Mouse (Mus musculus) frontal cortex, postnatal 25 days (tissue): ENCODE measurements at regions not wholly inside any gene's neighbourhood (a gene's known extent, or its start where the extent isn't known, plus 50 kb on each side); places are given as distances from the start of the nearest gene placed in this dataset.

Experiments
- DNase-seq, 2 experiments: peaks; one replicate each; pipeline ENCODE4 v3.0.0; 2022; ENCODE audit warnings: low spot score in 2 of 2

DNA sequence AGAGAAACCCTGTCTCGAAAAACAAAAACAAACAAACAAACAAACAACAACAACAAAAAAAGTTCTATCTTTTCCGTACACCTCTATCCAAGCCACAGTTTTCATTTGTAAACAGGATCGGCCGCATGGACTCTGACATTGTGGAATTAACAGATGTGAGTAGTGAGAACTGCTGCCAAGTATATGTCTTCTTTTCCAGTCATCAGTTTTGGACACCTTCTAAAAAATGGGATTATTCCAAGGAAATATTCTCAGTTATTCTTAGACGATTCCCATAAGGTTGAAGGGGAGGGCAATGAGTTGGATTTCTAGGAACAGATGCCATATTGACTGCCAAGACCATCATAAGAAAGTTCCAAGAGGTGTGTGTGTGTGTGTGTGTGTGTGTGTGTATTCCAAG is 891.2 kb upstream of the Lrrc6 start:
- DNase-seq, result no peak

DNA sequence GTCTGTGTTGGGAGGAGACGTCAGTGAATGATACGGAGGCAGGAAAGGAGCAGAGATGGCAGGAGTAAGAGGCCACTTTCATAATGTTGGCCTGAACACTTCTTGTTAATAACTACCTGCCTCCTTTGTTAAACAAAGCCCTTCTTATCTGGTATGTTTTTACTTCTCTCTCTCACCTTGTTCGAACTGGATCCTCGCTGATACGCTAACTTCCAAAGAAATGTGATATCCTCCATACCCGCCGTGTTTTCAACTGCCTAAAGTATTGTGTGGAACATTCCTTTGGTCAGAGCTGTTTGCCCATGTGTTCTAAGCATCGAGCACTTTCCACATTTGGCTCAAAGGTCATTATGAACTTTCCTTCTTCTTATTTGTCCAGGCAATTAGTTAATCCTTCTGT is 887.8 kb upstream of the Lrrc6 start:
- no peak for DNase-seq

DNA sequence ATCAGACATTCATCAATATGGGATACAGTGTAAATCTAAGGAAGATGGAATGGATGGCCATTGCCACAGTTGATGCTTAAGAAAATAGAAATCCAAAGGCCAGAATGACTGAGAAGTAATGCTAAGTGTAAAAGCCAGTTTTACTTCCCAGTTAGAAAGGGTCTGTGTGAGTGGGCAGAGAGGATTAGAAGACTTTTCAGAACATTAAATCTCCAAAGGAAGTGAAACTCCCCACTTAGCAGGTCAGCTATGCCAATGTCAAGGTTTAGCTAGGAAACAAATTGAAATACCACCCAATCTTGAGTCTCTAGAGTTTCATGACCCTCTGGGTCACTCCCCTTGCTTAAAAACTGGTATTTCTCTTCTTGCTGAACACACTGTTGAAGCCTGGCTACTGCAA is 886.2 kb upstream of the Lrrc6 start:
- no peak for DNase-seq

DNA sequence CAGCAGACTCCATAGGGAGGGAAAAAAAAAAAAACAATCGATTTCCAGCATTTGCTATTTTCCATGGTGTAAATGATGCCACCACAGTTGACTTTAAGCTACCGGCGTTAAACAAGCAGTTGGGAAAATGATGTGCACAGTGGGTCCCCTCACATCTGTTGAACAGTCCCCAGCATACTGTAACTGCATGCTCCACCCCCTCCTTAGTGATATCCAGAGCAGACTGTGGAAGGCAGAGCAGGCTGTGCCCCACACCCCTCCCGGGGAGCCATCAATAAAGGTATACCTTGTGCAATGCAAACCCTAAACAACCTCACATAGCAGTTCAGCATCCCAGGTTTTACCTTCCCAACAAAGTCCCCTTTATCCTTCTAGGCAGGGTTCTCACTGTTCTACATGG is 872.9 kb upstream of the Lrrc6 start:
- DNase-seq, result no peak

DNA sequence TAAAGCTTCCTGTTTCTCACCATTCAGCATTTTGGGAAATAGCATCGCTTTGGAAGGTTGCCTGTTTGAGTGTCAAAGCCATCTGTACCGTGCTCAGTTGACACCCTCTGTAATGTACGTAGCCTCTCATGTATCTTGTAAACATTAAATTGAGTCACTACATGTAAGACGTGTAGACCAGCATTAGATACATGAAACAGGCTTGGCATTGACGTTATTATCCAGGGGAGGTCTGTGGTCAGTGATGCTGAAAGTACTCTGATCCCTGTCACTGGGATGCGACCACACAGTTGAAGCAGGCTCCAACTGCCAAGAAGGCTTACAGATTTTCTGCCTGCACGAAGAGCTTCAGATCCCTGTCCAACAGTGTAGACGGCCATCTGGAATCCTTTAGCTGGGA is 872.3 kb upstream of the Lrrc6 start:
- DNase-seq, result no peak

DNA sequence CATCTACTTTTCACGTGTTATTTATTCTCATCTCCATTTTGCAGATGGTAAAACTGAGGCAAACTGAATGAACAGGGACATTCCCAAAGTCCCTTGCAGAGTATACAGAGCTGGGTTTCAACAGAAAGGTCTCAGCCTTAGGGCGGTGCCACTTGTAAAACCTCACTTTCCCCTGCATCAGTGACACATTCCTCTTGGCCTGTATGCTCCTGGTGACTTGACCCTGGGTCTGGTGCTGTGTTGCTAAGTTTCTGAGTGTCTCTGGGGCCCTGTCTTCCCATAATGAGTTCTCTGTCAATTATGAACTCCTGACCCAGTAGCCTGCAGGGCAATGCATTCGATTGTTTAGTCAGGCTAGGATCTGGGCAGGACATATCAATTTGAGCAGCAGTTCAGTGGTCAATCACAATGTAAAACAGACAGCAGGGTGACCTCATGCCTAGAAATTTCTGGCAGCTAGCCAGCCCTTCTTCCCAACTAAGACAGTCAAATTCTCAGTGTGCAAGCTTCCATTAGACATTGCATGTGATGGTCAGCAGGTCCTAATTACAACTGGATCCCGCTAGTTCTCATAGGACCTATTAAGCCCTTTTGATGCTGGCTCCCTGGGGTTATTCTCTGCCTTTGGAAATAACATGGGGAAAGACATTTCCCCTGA is 863.5 kb upstream of the Lrrc6 start:
- no peak for DNase-seq

DNA sequence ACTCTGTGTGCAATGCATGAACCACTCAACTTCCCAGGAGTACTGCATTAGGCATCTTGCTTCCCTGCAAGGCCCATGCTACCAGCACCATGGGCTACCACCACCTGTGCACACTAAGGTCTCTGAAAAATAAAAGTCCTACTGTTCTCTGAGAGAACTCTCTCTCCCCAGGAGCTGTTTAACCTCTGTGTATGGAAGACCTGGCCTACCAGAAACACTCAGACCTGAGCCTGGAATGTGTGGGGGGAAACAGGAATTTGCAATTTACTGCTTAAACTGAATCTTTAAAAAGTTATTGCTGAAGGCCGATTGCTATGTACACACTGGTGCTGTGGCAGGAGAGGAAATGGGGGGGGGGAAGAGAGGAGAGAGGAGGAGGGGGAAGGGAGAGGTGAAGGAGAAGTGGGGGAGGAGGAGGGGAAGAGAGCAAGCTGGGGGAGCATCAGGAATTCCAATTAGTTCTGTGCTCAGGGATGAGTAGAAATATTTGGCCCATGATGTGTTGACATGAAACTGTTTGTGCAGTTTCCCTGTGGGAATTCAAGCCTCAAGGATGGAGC is 860.4 kb upstream of the Lrrc6 start:
- no peak for DNase-seq

DNA sequence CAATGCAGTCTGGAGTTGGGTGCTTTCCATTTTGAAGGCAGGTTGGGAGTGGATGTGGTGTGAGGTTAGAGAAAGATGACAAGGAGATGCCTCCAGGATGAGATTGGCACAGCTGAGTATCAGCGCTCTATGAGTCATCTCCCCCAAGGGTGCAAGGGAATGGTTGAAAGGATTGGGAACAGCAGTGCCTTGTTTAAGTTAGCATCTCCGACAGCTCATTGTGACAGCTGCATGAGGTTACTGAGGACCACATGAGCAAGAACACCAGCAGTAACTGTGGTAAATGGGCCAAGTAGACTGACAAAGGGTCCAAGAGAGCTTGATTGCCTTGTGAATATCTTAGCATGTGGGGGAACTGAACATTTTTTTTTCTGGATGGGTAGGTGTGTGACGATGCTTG is 857.2 kb upstream of the Lrrc6 start:
- DNase-seq, result no peak

DNA sequence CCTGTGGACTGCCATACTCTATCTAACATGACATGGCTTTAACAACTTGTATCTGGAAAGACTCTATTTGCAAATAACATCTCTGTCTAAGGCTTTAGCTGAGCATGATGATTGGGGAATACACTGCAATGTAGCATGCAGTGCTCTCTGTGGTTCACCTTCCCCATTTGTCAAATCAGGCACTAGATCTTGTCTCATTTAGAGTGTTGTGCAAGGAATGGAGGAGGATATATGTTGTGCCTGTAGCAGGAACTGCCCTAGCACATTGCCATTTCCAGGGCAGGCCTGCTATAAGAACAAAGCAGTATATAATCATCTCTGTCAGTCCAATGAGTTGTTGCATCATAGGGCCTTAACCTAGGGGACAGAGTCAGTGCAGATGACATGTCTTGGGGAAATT is 854.6 kb upstream of the Lrrc6 start:
- DNase-seq, result no peak

DNA sequence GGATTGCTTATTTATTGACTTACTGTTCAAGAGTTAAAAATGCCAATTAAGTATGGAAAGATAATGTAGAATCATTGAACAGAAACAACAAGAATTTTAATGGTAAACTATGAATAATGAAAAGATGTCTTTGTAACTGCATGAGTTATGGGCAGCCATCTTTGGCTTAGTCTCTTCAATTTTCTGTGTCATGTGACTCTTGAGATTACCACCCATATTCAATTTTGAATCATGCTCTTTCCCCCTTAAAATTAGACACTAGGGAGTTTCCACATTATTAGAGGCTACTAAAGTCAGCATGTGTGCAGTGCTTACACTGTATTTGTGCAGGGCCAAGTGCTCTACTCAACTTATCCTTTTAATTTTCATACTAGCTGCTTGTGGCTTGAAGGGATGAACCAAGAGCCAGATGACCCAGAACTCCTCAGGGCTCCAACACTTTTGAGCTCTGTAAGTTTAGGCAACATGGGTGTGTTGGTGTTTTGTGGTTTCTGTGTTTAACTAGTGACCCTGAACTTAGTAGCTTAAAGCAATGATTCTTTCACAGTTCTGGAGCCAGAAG is 854.0 kb upstream of the Lrrc6 start:
- no peak for DNase-seq

DNA sequence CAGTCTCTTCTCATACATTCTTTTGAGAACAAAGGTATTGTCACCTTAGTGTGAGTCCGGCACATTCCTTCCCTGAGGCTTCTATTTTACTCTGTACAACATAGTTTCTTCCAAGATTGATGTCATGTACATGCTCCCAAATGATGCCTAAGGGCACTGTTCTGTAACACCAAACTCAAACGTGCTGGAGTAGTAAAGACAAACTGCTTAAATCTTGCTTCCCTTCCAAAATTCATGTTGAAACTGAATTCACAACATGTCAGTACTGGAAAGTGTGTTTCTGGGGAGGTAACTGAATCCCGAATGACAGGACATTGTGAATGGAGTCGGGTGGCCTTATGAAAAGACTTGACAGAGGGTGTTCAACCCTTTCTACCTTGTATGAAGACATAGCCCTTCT is 848.8 kb upstream of the Lrrc6 start:
- no peak for DNase-seq

DNA sequence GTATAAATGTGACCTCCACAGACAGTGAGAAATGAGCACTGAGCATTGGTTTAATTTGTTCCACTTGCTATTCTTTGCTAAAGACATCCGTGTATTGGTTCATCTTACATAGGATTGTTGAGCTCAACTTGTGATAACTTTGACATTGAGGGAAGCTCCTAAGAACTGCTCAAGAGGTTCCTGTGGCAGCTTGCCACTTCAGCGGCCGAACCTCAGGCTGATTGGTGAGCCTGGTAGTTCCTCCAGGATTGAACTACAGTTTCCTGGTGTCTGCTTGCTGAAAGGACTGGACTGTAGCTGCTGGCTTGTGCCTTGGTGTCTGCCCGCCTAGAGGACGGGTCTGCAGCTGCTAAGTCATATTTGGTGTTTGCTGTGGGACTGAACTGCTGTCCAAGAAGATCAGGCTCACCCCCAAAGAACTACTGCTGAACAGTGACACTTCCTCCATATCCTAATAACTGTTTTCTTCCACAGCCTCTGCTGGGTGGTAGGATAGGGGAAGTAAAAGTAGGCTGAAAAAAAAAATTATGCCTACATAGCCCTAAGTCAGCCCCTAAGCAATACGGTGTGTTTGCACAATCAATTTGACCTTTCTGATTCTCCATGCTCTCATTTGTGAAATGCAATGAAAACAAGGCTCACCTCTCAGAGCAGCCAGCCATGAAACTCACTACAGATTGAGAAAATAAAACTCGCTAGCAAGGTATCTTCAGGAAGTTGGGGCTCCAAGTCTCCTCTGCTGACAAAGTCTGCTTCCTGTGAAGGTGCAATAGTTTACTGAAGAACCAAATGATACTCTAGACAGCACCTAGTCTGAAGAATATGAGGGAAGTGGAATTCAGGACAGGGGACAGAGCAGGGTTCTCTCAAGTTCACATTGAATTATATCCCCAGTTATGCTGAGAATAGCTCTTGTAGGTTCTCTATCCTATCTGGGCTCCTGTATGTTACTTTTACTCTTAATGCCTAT is 844.8 kb upstream of the Lrrc6 start:
- no peak for DNase-seq

DNA sequence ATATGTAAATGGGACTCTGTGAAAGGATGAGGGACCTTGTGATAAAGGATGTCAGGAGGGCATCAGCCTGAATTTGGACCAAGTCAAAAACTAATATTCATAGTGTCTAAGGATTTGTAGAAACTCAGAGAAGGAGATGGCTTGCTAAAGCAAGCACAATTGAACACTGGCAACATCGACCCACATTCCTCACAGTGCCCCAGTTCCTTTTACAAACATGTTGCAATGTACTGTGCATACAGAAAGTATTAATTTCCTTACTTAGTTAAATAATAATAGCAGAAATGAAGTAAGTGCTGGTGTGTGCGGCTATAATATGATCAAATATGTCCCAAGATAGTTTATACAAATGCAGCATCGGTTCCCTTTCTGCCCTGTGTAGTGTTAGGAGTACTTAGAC is 841.3 kb upstream of the Lrrc6 start:
- DNase-seq, result no peak

DNA sequence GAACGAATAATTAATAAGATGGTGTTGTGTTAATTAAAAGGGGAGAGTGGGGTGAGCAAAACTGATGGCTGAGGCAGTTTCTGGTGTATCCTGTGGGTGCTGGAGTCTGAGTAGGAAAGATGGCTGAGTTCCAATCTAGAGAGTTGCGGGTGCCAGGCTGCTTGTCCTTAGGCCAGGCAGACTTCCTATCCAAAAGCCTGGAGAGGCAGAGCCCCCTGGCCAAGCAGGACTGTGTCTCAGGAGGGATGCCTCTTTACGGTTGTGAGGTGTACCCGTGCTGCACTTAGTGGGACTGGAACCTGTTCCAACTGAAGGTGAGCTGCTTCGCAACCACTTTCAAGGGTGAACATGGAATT is 836.3 kb upstream of the Lrrc6 start:
- DNase-seq, result no peak

DNA sequence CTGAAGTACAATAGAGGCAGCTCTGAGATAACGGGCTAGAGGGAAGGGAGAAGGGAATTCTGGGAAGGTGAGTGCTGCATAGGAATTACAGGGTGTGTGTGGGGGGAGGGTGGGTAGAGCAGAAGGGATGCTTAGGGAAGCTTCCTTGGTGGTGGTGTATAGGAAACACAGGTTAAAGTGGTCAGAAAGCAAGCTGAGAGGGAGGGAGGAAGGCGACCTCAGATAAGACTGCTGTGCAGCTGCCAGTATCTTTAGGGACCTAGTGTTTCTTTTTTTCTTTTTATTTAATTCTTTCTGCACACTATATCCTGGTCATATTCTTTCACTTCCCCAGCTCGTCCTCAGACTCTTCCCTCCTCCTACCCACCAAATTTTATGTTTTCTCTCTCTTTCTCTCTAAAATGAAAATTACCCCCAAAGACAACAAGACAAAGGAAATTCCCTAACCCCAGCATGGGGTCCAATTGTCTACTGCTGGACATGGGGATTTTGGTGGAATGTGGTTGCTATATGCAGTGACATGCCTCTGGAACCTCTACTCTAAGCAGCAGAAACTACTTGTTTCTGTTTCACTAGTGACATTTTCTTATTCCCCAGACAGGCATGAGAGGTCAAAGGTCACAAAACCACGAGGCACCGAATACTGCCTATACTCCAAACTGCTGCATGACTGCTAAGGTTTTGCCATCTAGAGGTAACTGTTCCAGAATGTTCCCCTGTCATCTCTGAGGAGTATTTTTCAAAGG is 835.8 kb upstream of the Lrrc6 start:
- DNase-seq, result no peak

DNA sequence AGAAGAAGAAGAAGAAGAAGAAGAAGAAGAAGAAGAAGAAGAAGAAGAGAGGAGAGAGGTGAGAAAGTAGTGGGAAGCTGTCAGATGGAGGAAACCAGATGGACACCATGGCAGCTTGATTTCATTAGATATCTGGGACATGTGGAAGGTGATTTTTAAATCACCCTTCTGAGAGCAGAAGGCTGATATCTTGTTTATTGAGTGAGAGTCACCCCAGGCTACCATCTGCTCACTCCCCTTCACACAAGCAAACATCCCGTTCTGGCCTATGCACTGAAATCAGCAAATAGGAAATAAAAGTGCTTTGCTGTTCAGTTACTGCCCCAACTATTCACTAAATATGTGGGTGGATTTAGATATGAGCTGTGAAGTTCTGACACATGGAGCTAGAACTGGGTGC is 831.8 kb upstream of the Lrrc6 start:
- no peak for DNase-seq

DNA sequence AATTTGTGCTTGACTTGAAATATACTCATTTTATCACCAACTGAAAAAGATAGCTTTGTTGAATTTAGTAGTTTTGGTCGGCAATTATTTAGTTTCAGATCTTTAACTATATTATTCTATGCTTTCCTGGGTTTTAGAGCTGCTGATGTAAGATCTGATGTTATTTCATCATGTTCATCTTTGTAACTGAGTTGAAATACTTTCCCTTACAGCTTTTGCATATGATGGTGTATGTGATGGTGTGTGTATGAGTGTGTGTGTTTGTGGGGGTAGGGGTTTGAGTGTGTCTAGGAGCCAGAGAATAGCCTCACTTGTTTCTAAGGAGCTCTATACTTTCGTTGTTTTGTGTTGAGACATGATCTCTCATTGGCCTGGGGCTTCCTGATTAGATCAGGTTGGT is 819.6 kb upstream of the Lrrc6 start:
- no peak for DNase-seq

DNA sequence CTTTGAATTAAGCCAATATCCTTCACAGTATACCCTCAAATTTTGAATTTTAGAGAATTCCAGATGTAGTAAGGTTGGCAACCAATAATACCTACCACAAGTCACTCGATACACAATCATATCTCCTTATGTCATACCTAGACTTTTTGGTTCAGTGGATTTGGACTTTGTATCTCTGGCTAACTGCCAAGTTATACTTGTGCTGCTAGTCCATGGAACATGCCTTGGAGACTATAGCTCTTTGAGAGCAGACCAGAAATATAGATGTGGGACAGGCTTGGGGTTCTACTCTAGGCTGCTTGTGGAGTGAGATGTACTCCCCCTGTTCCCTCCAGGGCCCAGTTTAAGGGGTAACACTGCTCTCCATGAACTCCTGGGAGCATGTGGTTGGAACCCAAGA is 814.5 kb upstream of the Lrrc6 start:
- DNase-seq, result no peak

DNA sequence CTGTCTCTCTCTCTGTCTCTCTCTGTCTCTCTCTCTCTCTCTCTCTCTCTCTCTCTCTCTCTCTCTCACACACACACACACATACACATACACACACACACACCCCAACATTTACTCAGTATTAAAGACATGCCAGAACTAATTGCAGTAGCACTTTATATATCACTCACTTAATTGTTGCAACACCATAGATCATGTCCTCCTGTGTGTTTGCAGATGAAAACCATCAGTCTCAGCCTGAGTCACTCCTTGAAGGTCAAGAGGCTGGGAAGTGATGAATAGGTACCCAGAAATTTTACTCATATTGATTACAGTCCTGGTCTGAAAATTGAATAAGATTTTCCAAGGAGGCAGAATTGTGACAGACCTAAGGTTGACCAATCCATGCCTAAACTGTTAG is 812.9 kb upstream of the Lrrc6 start:
- no peak for DNase-seq

DNA sequence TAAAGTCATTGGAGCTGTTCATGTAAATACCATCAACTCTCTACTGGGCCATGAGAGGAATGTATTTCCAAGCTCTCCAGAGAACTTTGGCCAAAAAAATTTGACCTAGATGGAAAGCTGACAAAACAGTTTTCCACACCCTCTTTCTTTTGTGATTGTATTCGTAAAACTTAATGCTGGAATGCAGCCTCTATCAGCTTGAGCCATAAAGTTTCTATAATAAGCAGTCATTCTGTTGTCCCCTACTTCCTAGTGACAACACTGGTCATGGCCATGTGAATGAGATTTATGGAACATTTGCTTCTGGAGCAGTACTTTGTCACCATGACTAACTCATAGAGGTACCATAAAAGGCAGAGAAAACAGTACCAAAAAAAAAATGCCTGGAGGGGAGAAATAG is 805.0 kb upstream of the Lrrc6 start:
- DNase-seq, result no peak

DNA sequence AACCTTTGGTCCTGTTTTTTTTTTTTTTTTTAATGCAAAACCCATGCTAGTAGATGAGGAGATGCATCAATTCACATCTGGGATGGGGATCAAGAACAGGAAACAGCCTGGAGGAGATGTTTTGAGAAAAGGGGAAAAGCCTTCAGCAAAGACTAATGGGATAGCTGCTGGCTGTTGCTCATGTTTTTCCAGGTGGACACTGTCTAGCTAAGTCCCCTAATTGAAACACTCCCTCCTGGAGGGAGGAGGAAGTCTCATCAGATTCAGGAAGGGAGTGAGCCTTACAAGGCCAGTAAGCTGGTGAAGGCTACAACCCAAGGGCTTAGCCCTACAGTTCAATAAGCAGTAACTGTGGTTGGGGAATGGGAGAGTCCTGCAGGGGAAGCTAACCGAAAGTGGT is 803.1 kb upstream of the Lrrc6 start:
- no peak for DNase-seq

DNA sequence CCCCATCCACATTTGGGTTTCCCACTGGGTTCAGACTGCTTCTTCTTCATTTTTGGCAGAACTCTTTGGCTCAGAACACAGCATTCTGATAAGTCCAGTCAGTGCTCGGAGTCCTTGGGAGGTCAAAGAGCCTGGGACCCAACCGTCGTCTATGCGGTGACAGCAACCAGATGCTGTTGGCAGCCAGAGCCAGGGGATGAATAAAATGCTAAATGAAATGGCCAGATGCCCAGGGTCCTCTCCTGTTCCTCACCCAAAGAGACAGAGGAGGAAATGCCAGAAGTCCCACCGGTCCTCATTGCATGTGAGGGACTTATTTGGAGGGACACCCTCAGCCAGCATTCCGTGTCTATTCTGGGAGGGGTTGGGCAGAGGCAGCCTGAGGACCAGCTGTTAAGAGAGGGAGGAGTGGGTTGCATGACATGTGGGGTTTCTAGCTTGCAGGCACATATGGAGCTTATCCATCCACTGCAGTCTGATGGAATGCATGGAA is 801.2 kb upstream of the Lrrc6 start:
- DNase-seq, result no peak
